Mouse (Mus musculus) E14TG2a.4 (cell line): ENCODE data around the gene Runx1.

Source experiments
- CTCF ChIP-seq: conservative IDR thresholded peaks from 2 replicates; pipeline ENCODE4 v1.5.1; 2014; ENCODE audit warnings: low read length
- NANOG ChIP-seq: IDR thresholded peaks from 2 replicates; pipeline ENCODE4 v1.6.1; 2014; ENCODE audit warnings: borderline replicate concordance, low read length, mixed read lengths

GRCm38 (mm10) chr16:92828308-92828862 is 2.4 kb upstream of the Runx1 start:
- TF ChIP-seq CTCF (no peak), NANOG (no peak)
